8 mouse cellular contexts compared by ENCODE assay signal in the genomic region with DNA sequence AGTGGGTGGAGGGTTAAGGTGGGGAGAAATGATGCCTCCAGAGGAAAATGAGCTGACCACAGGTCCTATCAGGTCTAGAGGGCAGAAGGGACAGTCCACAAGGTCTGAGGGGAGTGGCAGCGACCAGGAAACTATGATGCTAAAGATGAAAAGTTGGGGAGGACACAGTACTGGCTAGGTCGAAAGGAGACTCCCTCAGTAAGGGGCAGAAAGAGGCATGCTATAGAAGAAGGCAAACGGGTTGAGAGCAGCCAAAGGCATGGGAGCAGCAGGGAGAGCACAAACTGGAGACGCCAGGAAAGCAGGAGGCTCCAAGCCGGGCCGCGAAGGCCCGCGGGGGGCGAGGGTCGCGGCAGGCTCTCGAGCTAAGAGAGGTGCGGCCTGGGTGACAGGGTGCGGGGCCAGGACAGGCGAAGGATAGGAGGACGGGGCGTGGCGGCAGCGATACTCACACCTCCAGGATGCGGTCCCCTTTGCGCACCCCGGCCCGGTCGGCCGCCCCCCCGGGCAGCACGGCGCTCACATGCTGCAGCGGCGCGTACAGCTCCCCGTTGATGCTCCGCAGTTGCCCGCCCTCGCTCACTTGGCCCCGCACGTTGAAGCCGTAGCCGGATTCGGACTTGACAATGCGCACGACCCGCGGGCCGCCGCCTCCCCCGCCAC. TPM values are rescaled to one million over a fixed set of nuclear protein-coding genes. Genes with fewer than 3 reads are reported as not detected.
DNase-seq lines count a peak whose midpoint lies in the region; ATAC-seq and TF ChIP-seq lines count a peak whose summit lies in the region.

No protein-coding gene starts in this region.

- no peak for TF ChIP-seq POLR2A in heart, adult 2 months (IDR thresholded peaks at IDR 0.05; ENCODE audit: insufficient read depth, low read depth, low read length)

- peaks cover 6% of the 10 kb centered on the region for H3K4me1 ChIP-seq in heart, adult 2 months (ENCODE audit: control insufficient read depth, insufficient read depth, low read length)
- peaks cover 21% of the 10 kb centered on the region for H3K4me1 ChIP-seq in hindbrain, embryonic 16.5 days (ENCODE audit: control insufficient read depth, insufficient read depth, low read depth, low read length)
- H3K4me1 ChIP-seq in midbrain, embryonic 12.5 days, result peaks cover 17% of the 10 kb centered on the region

- H3K9me3 ChIP-seq in hindbrain, embryonic 16.5 days (ENCODE audit: control insufficient read depth, low read length), result no peaks in the 10 kb centered on the region
- no peaks in the 10 kb centered on the region for H3K9me3 ChIP-seq in midbrain, embryonic 12.5 days

- peak overlapping the region; percentile 90 for H3K27ac ChIP-seq in heart, adult 2 months
- H3K27ac ChIP-seq in hindbrain, embryonic 16.5 days (ENCODE audit: low read depth, low read length), result peak overlapping the region; percentile 94
- H3K27ac ChIP-seq in midbrain, embryonic 12.5 days (replicated peaks), result peak overlapping the region; percentile 86

- peak overlapping the region; percentile 50 for H3K4me3 ChIP-seq in heart, adult 2 months
- peak overlapping the region; percentile 78 for H3K4me3 ChIP-seq in hindbrain, embryonic 16.5 days (ENCODE audit: low read length)
- H3K4me3 ChIP-seq in midbrain, embryonic 12.5 days, result peak overlapping the region; percentile 90

- H3K27me3 ChIP-seq in heart, adult 2 months (ENCODE audit: control insufficient read depth, insufficient read depth, low read length), result no peaks in the 10 kb centered on the region
- no peaks in the 10 kb centered on the region for H3K27me3 ChIP-seq in hindbrain, embryonic 16.5 days (replicated peaks; ENCODE audit: control insufficient read depth, insufficient read depth, low read length)
- no peaks in the 10 kb centered on the region for H3K27me3 ChIP-seq in midbrain, embryonic 12.5 days

- ATAC-seq in hindbrain, embryonic 16.5 days, result peak; percentile 83
- ATAC-seq in midbrain, embryonic 12.5 days (ENCODE audit: low FRiP score, low read depth), result peak; percentile 84

- no peak for TF ChIP-seq EP300 in heart, adult 2 months (IDR thresholded peaks at IDR 0.05; ENCODE audit: insufficient read depth, low read depth, low read length)

- 1% methylated on average over 47 of the region's 48 CpGs for WGBS in heart, adult 2 months
- WGBS in hindbrain, embryonic 16.5 days, result 0% methylated on average over 32 of the region's 48 CpGs
- WGBS in midbrain, embryonic 12.5 days, result under 1% methylated on average over 47 of the region's 48 CpGs

- TF ChIP-seq CTCF in heart, adult 2 months (IDR thresholded peaks at IDR 0.05), result no peak

- peak overlapping the region; percentile 98 for H3K9ac ChIP-seq in heart, adult 2 months (ENCODE audit: low read depth, low read length)
- peak overlapping the region; percentile 96 for H3K9ac ChIP-seq in hindbrain, embryonic 16.5 days (ENCODE audit: low read depth, low read length)
- H3K9ac ChIP-seq in midbrain, embryonic 12.5 days (replicated peaks), result peak overlapping the region; percentile 92

- peak overlapping the region; percentile 86 for H3K4me2 ChIP-seq in hindbrain, embryonic 16.5 days (ENCODE audit: low read length)
- H3K4me2 ChIP-seq in midbrain, embryonic 12.5 days (replicated peaks), result peak overlapping the region; percentile 84

- peaks cover 5% of the 10 kb centered on the region; the same call in 1 of the 2 replicates for H3K36me3 ChIP-seq in heart, adult 2 months (ENCODE audit: control insufficient read depth, insufficient read depth, low read length)
- H3K36me3 ChIP-seq in hindbrain, embryonic 16.5 days (ENCODE audit: control insufficient read depth, insufficient read depth, low read length), result no peaks in the 10 kb centered on the region
- no peaks in the 10 kb centered on the region for H3K36me3 ChIP-seq in midbrain, embryonic 12.5 days

- intact Hi-C loops in heart, adult 2 months (cut with DNase I), result loop anchor here (5.0 to 10.0 kb wide), 3 partner anchors 47 to 460 kb away; partner anchors contain the start of gene Psmd4
- intact Hi-C loops in heart, postnatal 14 days (cut with DNase I), result loop anchor here (5.0 kb wide), 1 partner anchor 125 kb away; no protein-coding TSS in a partner anchor

- H3K79me2 ChIP-seq in heart, adult 2 months (replicated peaks; ENCODE audit: control insufficient read depth, insufficient read depth, low read length), result peaks cover 7% of the 10 kb centered on the region

- no peak for DNase-seq in heart, adult 2 months
- no peak for DNase-seq in heart, postnatal 14 days
- peak; percentile 64 for DNase-seq in A20 (ENCODE audit: low read depth, low spot score)
- DNase-seq in embryo, embryonic 10.5 days (ENCODE audit: low spot score), result peak; percentile 57
- DNase-seq in left cerebral cortex, adult 8-10 months (ENCODE audit: low spot score in 2 of 2), result no peak
- no peak for DNase-seq in natural killer cell, adult 2 months (ENCODE audit: low spot score in 2 of 2)

RNA-seq across cellular contexts. Expression of gene Snx27, which starts 0.6 kb away (rescaled TPM):
- total RNA-seq in heart, adult 2 months (2021), result 10 to 100 TPM; 27.4 to 29.0 TPM
- polyA plus RNA-seq in heart, adult 2 months (2012; rRNA removed), result 7.5 and 14.4 TPM in 2 replicates
- total RNA-seq in heart, postnatal 14 days (2021), result 10 to 100 TPM; 24.4 to 28.6 TPM
- 94.7 and 95.0 TPM in 2 replicates for polyA plus RNA-seq in hindbrain, embryonic 16.5 days (2015; fragmentation: Nextera tagmentation; extraction: Ambion mirVana)
- polyA plus RNA-seq in midbrain, embryonic 12.5 days (2016; fragmentation: Nextera tagmentation; extraction: Ambion mirVana), result 65.6 and 79.1 TPM in 2 replicates
- 100 to 1,000 TPM; 100 to 109 (median 105) TPM for total RNA-seq in left cerebral cortex, adult 8-10 months (2022)

Comparison
In these comparisons a context has a peak if more than half of its experiments do, and no peak if none do; other contexts are left out.
1. DNase-seq: peak in A20 (single experiment) and embryo, embryonic 10.5 days (single experiment); none in heart, adult 2 months (0 of 2), heart, postnatal 14 days (0 of 2), left cerebral cortex, adult 8-10 months (0 of 2) and natural killer cell, adult 2 months (0 of 2).
2. Peak in every context shown above with its lines, with median percentiles within 50 percentile points of each other: H3K27ac ChIP-seq, H3K4me3 ChIP-seq and H3K9ac ChIP-seq.